Mouse (Mus musculus) lung, adult 18-20 months (tissue): ENCODE measurements around the gene Arvcf.

Experiments used
- DNase-seq, 2 experiments: peaks; one replicate each; pipeline ENCODE4 v3.0.0; 2022; ENCODE audit warnings: mixed read lengths in 2 of 2

Gene Arvcf

GRCm38 (mm10) chr16:18388583-18389435 is 40.8 kb downstream of the Arvcf start:
- peak in 1 of 2 experiments; percentile 2 for DNase-seq

- no peak for DNase-seq
Observed at GRCm38 (mm10) chr16:18390399-18390798, 42.4 kb downstream of the Arvcf start.

- no peak for DNase-seq
Observed at GRCm38 (mm10) chr16:18391127-18391526, 43.1 kb downstream of the Arvcf start.

GRCm38 (mm10) chr16:18391728-18392127 is 43.7 kb downstream of the Arvcf start:
- DNase-seq: no peak

GRCm38 (mm10) chr16:18392469-18393426 is 44.8 kb downstream of the Arvcf start:
- DNase-seq: peak; percentile 91 to 94

- no peak for DNase-seq
Observed at GRCm38 (mm10) chr16:18393595-18393994, 45.6 kb downstream of the Arvcf start.

- DNase-seq: no peak
Observed at GRCm38 (mm10) chr16:18394056-18394455, 46.1 kb downstream of the Arvcf start.

- peak in 1 of 2 experiments; percentile 13 for DNase-seq
Observed at GRCm38 (mm10) chr16:18394777-18395619, 47.0 kb downstream of the Arvcf start.

GRCm38 (mm10) chr16:18395620-18396036 is 47.6 kb downstream of the Arvcf start:
- DNase-seq: peak in 1 of 2 experiments; percentile 25

GRCm38 (mm10) chr16:18396201-18396600 is 48.2 kb downstream of the Arvcf start:
- peak; percentile 85 to 90 for DNase-seq

- no peak for DNase-seq
Observed at GRCm38 (mm10) chr16:18396791-18397621, 49.0 kb downstream of the Arvcf start.

- DNase-seq: no peak
Observed at GRCm38 (mm10) chr16:18400028-18400427, 52.0 kb downstream of the Arvcf start.

- no peak for DNase-seq
Observed at GRCm38 (mm10) chr16:18400472-18401216, 52.7 kb downstream of the Arvcf start.

GRCm38 (mm10) chr16:18403285-18403684 is 55.3 kb downstream of the Arvcf start:
- DNase-seq: no peak

GRCm38 (mm10) chr16:18405091-18405854 is 57.3 kb downstream of the Arvcf start:
- no peak for DNase-seq

GRCm38 (mm10) chr16:18405876-18406275 is 57.9 kb downstream of the Arvcf start:
- no peak for DNase-seq

GRCm38 (mm10) chr16:18406293-18406692 is 58.3 kb downstream of the Arvcf start:
- peak; percentile 55 to 65 for DNase-seq

- DNase-seq: no peak
Observed at GRCm38 (mm10) chr16:18407912-18408311, 59.9 kb downstream of the Arvcf start.

GRCm38 (mm10) chr16:18409776-18410175 is 61.8 kb downstream of the Arvcf start:
- DNase-seq: no peak

GRCm38 (mm10) chr16:18410418-18410817 is 62.4 kb downstream of the Arvcf start:
- DNase-seq: no peak
